Mouse (Mus musculus): ENCODE results near the gene Sass6. TPM values are rescaled to one million over a fixed set of nuclear protein-coding genes. Genes with fewer than 3 reads are reported as not detected.
A peak's percentile ranks its signal among the peaks of the same experiment; 100 is the strongest.
"Not testable (repeated sequence)": the region's sequence is repeated elsewhere in the genome, so short reads cannot be mapped to it uniquely, and the experiment has no call there.

The Sass6 gene
- polyA plus RNA-seq, 1 experiment from 2014 or later = 39.5 TPM

- no peak overlapping the region for H3K4me3 ChIP-seq
- WGBS = 81% methylated on average over 15 of the region's 15 CpGs
These were observed 64.3 kb downstream of the Sass6 start for GRCm38 (mm10) chr3:116658928-116659565.

GRCm38 (mm10) chr3:116659856-116660430 is 65.2 kb downstream of the Sass6 start:
- Histone ChIP-seq H3K9me3 (replicated peaks) (no peaks in the 10 kb centered on the region), H3K36me3 (no peaks in the 10 kb centered on the region), H3K4me1 (peaks cover 51% of the 10 kb centered on the region), H3K27me3 (ENCODE audit: low read depth, poor library complexity, severe bottlenecking) (no peaks in the 10 kb centered on the region), H3K4me3 (0 out of 2 replicates have a peak overlapping the region, but pooled peaks have one; percentile 26), H3K27ac (replicated peaks) (no peak overlapping the region)
- DNase-seq (ENCODE audit: low spot score) = no peak
- WGBS = 83% methylated on average over 13 of the region's 13 CpGs

More at GRCm38 (mm10) chr3:116658928-116659565, 64.3 kb downstream of the Sass6 start:
- no peaks in the 10 kb centered on the region for H3K27me3 ChIP-seq (ENCODE audit: low read depth, poor library complexity, severe bottlenecking)
- H3K36me3 ChIP-seq = no peaks in the 10 kb centered on the region
- no peaks in the 10 kb centered on the region for H3K9me3 ChIP-seq (replicated peaks)
- H3K4me1 ChIP-seq = peaks cover 51% of the 10 kb centered on the region
- no peak overlapping the region for H3K27ac ChIP-seq (replicated peaks)
- DNase-seq (ENCODE audit: low spot score) = no peak

GRCm38 (mm10) chr3:116661288-116661869 is 66.6 kb downstream of the Sass6 start:
- Histone ChIP-seq H3K9me3 (replicated peaks) (no peaks in the 10 kb centered on the region), H3K36me3 (no peaks in the 10 kb centered on the region), H3K27me3 (ENCODE audit: low read depth, poor library complexity, severe bottlenecking) (no peaks in the 10 kb centered on the region), H3K4me1 (peaks cover 51% of the 10 kb centered on the region), H3K27ac (replicated peaks) (peak overlapping the region; percentile 99), H3K4me3 (peak overlapping the region; percentile 98)
- no peak for DNase-seq (ENCODE audit: low spot score)
- 7% methylated on average over 16 of the region's 16 CpGs for WGBS

- H3K4me1 ChIP-seq = peaks cover 45% of the 10 kb centered on the region
- no peaks in the 10 kb centered on the region for H3K9me3 ChIP-seq (replicated peaks)
- WGBS = under 1% methylated on average over 67 of the region's 68 CpGs
- DNase-seq (ENCODE audit: low spot score) = no peak
- H3K36me3 ChIP-seq = no peaks in the 10 kb centered on the region
- H3K27ac ChIP-seq (replicated peaks) = peak overlapping the region; percentile 99
- H3K27me3 ChIP-seq (ENCODE audit: low read depth, poor library complexity, severe bottlenecking) = no peaks in the 10 kb centered on the region
- peak overlapping the region; percentile 98 for H3K4me3 ChIP-seq
These were observed 67.2 kb downstream of the Sass6 start for GRCm38 (mm10) chr3:116661870-116662414.

GRCm38 (mm10) chr3:116662463-116662863 is 67.7 kb downstream of the Sass6 start, which contains the start of gene Mfsd14a:
Gene Mfsd14a (minus strand): TSS chr3:116662677.
- Histone ChIP-seq H3K36me3 (no peaks in the 10 kb centered on the region; the same call in 1 of the 2 replicates), H3K4me3 (peak within 1 kb of the TSS; percentile 98), H3K4me1 (peaks cover 41% of the 10 kb centered on the region), H3K9me3 (replicated peaks) (no peaks in the 10 kb centered on the region), H3K27me3 (ENCODE audit: low read depth, poor library complexity, severe bottlenecking) (no peaks in the 10 kb centered on the region), H3K27ac (replicated peaks) (peak within 1 kb of the TSS; percentile 99)
- WGBS = under 1% methylated on average over 39 of the region's 39 CpGs
- peak; percentile 96 for DNase-seq (ENCODE audit: low spot score)

GRCm38 (mm10) chr3:116664281-116664680 is 69.5 kb downstream of the Sass6 start:
- H3K27me3 ChIP-seq (ENCODE audit: low read depth, poor library complexity, severe bottlenecking); H3K36me3 ChIP-seq; DNase-seq (ENCODE audit: low spot score); H3K27ac ChIP-seq (replicated peaks); H3K4me3 ChIP-seq; H3K9me3 ChIP-seq (replicated peaks): not testable (repeated sequence)
- H3K4me1 ChIP-seq = peaks cover 27% of the 10 kb centered on the region
- WGBS = 92% methylated on average over 9 of the region's 9 CpGs

Other genes starting within 250 kb of the Sass6 start
- gene Cdc14a, start 170.9 kb upstream of the Sass6 start, polyA plus RNA-seq (2016; fragmentation: Nextera tagmentation; extraction: Ambion mirVana) = 16.9 and 18.4 TPM in 2 replicates
- gene Rtca, start 86.8 kb upstream of the Sass6 start, polyA plus RNA-seq (2016; fragmentation: Nextera tagmentation; extraction: Ambion mirVana) = 122 and 126 TPM in 2 replicates
- 11.4 and 12.4 TPM in 2 replicates for gene Dbt, start 81.9 kb upstream of the Sass6 start, polyA plus RNA-seq (2016; fragmentation: Nextera tagmentation; extraction: Ambion mirVana)
- 0.56 and 0.63 TPM in 2 replicates for gene Lrrc39, start 32.0 kb upstream of the Sass6 start, polyA plus RNA-seq (2016; fragmentation: Nextera tagmentation; extraction: Ambion mirVana)
- 25.0 and 26.9 TPM in 2 replicates for gene Trmt13, start 19.6 kb downstream of the Sass6 start, polyA plus RNA-seq (2016; fragmentation: Nextera tagmentation; extraction: Ambion mirVana)
- gene Mfsd14a, start 67.7 kb downstream of the Sass6 start, polyA plus RNA-seq (2016; fragmentation: Nextera tagmentation; extraction: Ambion mirVana) = 81.4 and 82.5 TPM in 2 replicates
- not detected in 2 replicates for gene Gm43191, start 86.3 kb downstream of the Sass6 start, polyA plus RNA-seq (2016; fragmentation: Nextera tagmentation; extraction: Ambion mirVana)
- 7.3 and 8.3 TPM in 2 replicates for gene Slc35a3, start 117.8 kb downstream of the Sass6 start, polyA plus RNA-seq (2016; fragmentation: Nextera tagmentation; extraction: Ambion mirVana)
- 9.0 and 12.0 TPM in 2 replicates for gene Agl, start 213.2 kb downstream of the Sass6 start, polyA plus RNA-seq (2016; fragmentation: Nextera tagmentation; extraction: Ambion mirVana)

Data from midbrain, embryonic 10.5 days (tissue).